In genomic region chr10:88550225-88550624, GRCm38 (mm10) we compare ENCODE assay signal across 17 mouse cellular contexts. TPM values are rescaled to one million over a fixed set of nuclear protein-coding genes. Genes with fewer than 3 reads are reported as not detected.
A peak's percentile ranks its signal among the peaks of the same experiment; 100 is the strongest.
DNase-seq lines count a peak whose midpoint lies in the region; TF ChIP-seq lines count a peak whose summit lies in the region.
"Had no signal": no experiment of that assay in that cellular context is flagged by ENCODE, and none has a peak within 500 bp of the region (broad histone marks: within the 10 kb centered on the region; RNA-seq: fewer than 3 reads in every experiment).

No protein-coding gene starts in this region.

- no peak; the same call in 1 of the 2 replicates for TF ChIP-seq RAD21 in MEL (IDR thresholded peaks at IDR 0.05; ENCODE audit: low read depth, low read length)

- H3K27me3 ChIP-seq in E14TG2a.4 (ENCODE audit: insufficient read depth, low read length) (no peaks in the 10 kb centered on the region), MEL (ENCODE audit: control insufficient read depth in 1 of 2, insufficient read depth in 2 of 2, low read length in 2 of 2) (no peaks in the 10 kb centered on the region; a peak in 1 of 4 replicates)
- H3K27me3 ChIP-seq: hindbrain, embryonic 12.5 days; neural tube, embryonic 13.5 days had no signal

- no peak for TF ChIP-seq POLR2A in MEL (IDR thresholded peaks at IDR 0.05; ENCODE audit: control insufficient read depth in 1 of 2, insufficient read depth in 1 of 2, low read depth in 1 of 2, low read length in 2 of 2, poor library complexity in 1 of 2)

- no peak overlapping the region for H3K9ac ChIP-seq in MEL (ENCODE audit: control insufficient read depth, low read depth, low read length, poor library complexity, severe bottlenecking)
- H3K9ac ChIP-seq: hindbrain, embryonic 12.5 days; neural tube, embryonic 13.5 days had no signal

- peak; percentile 26 for TF ChIP-seq CTCF in layer of hippocampus, adult 2 months (conservative IDR thresholded peaks at IDR 0.05)
- TF ChIP-seq CTCF in E14TG2a.4 (conservative IDR thresholded peaks at IDR 0.05; ENCODE audit: low read length) (peak; percentile 85), MEL (IDR thresholded peaks at IDR 0.05 in 2 of 3, conservative IDR thresholded peaks at IDR 0.05 in 1 of 3; ENCODE audit: control insufficient read depth in 1 of 3, insufficient read depth in 1 of 3, low read depth in 2 of 3, low read length in 3 of 3, poor library complexity in 1 of 3, severe bottlenecking in 1 of 3) (peak; percentile 29 to 40 (median 37); a peak in 5 of 6 replicates)

- H3K4me3 ChIP-seq in layer of hippocampus, adult 2 months: no peak overlapping the region
- H3K4me3 ChIP-seq in E14TG2a.4 (replicated peaks; ENCODE audit: low read length): no peak overlapping the region
- no peak overlapping the region for H3K4me3 ChIP-seq in MEL (ENCODE audit: control insufficient read depth in 1 of 2, insufficient read depth in 1 of 2, low read depth in 2 of 2, low read length in 2 of 2)
- H3K4me3 ChIP-seq: hindbrain, embryonic 12.5 days; neural tube, embryonic 13.5 days had no signal

- H3K9me3 ChIP-seq in E14TG2a.4 (ENCODE audit: low read length) (peaks cover 2% of the 10 kb centered on the region; the same call in 1 of the 2 replicates), MEL (replicated peaks; ENCODE audit: insufficient read depth, low read length) (no peaks in the 10 kb centered on the region)
- H3K9me3 ChIP-seq: G1E; hindbrain, embryonic 12.5 days; neural tube, embryonic 13.5 days had no signal

- H3K4me1 ChIP-seq in E14TG2a.4 (replicated peaks; ENCODE audit: low read depth, low read length): peaks cover 40% of the 10 kb centered on the region
- H3K4me1 ChIP-seq in MEL (ENCODE audit: control insufficient read depth in 1 of 2, insufficient read depth in 2 of 2, low read length in 2 of 2): no peaks in the 10 kb centered on the region
- H3K4me1 ChIP-seq: hindbrain, embryonic 12.5 days; neural tube, embryonic 13.5 days had no signal

- H3K36me3 ChIP-seq in E14TG2a.4 (ENCODE audit: insufficient read depth, low read length) (no peaks in the 10 kb centered on the region), MEL (ENCODE audit: control insufficient read depth in 1 of 2, insufficient read depth in 2 of 2, low read length in 2 of 2) (no peaks in the 10 kb centered on the region)
- H3K36me3 ChIP-seq: G1E; neural tube, embryonic 13.5 days had no signal

- no peak for TF ChIP-seq EP300 in MEL (IDR thresholded peaks at IDR 0.05; ENCODE audit: low read depth in 1 of 2, low read length in 2 of 2)

- H3K27ac ChIP-seq in layer of hippocampus, adult 2 months: no peak overlapping the region
- no peak overlapping the region for H3K27ac ChIP-seq in MEL (ENCODE audit: control insufficient read depth, low read depth, low read length)
- H3K27ac ChIP-seq: hindbrain, embryonic 12.5 days; neural tube, embryonic 13.5 days had no signal

- DNase-seq in layer of hippocampus, adult 2 months (ENCODE audit: low spot score in 2 of 2): no peak
- DNase-seq in layer of hippocampus, postnatal 10 days (ENCODE audit: low spot score in 2 of 2): no peak
- peak; percentile 35 for DNase-seq in MEL (ENCODE audit: low read depth, low spot score)
- peak; percentile 35 for DNase-seq in induced T-regulatory cell, adult 2 months (ENCODE audit: low read depth)
- no peak for DNase-seq in heart, postnatal 4 days
- DNase-seq in urinary bladder, postnatal 10 days (ENCODE audit: low spot score): no peak
- DNase-seq: cerebellum, adult 2 months; gastrocnemius, postnatal 25 days; kidney, postnatal 14 days; lung, adult 18-20 months; lung, postnatal 4 days; right cerebral cortex, postnatal 14 days; thymus, postnatal 36 days had no signal

- no peaks in the 10 kb centered on the region for H3K79me2 ChIP-seq in MEL (ENCODE audit: control insufficient read depth, insufficient read depth, low read length, poor library complexity)

TF ChIP-seq in MEL, 35 proteins besides CTCF, POLR2A, EP300 and RAD21:
- no peak for TF ChIP-seq USF1 (IDR thresholded peaks at IDR 0.05; ENCODE audit: low read depth, low read length)
- TF ChIP-seq SMC3 (IDR thresholded peaks at IDR 0.05; ENCODE audit: low read depth, low read length): peak; percentile 26; the same call in 1 of the 2 replicates

RNA-seq across cellular contexts. Expression of gene Chpt1, which starts 46.4 kb away (rescaled TPM):
- total RNA-seq in layer of hippocampus, adult 2 months (2021): 10 to 100 TPM; 42.2 to 44.9 TPM
- 10 to 100 TPM; 30.4 to 31.4 TPM for total RNA-seq in layer of hippocampus, postnatal 10 days (2021)
- total RNA-seq in MEL (2012; rRNA removed): 9.6 and 11.6 TPM in 2 replicates
- polyA plus RNA-seq in MEL (2012; ENCODE audit: insufficient read depth in 1 of 2, insufficient read length in 2 of 2, low read depth in 1 of 2, low replicate concordance in 2 of 2, missing spikeins in 1 of 2): 10 to 100 TPM in 1 of 2 experiments, not detected in 1; 19.0 TPM
- total RNA-seq in heart, postnatal 4 days (2021): 100 to 1,000 TPM; 104 to 107 TPM

RNA-seq across cellular contexts. Expression of gene Mybpc1, which starts 54.7 kb away (rescaled TPM):
- 1 to 10 TPM in 1 of 2 experiments, under 1 TPM in 1; 0.82 to 1.4 TPM for total RNA-seq in layer of hippocampus, adult 2 months (2021)
- total RNA-seq in layer of hippocampus, postnatal 10 days (2021): 1 to 10 TPM; 1.0 to 1.8 TPM
- not detected in 2 replicates for total RNA-seq in MEL (2012; rRNA removed)
- polyA plus RNA-seq in MEL (2012; ENCODE audit: insufficient read depth in 1 of 2, insufficient read length in 2 of 2, low read depth in 1 of 2, low replicate concordance in 2 of 2, missing spikeins in 1 of 2): not detected
- total RNA-seq in heart, postnatal 4 days (2021): 1 to 10 TPM in 1 of 2 experiments, under 1 TPM in 1; 0.83 to 4.1 TPM
- total RNA-seq: G1E had no signal
- polyA plus RNA-seq: G1E had no signal

Comparison
In these comparisons a context has a peak if more than half of its experiments do, and no peak if none do; other contexts are left out.
1. DNase-seq: peak in MEL (single experiment) and induced T-regulatory cell, adult 2 months (single experiment); none in layer of hippocampus, adult 2 months (0 of 2), layer of hippocampus, postnatal 10 days (0 of 2), heart, postnatal 4 days (single experiment) and urinary bladder, postnatal 10 days (single experiment).
2. CTCF ChIP-seq: peak in every context shown above with its lines; median percentile 85 in E14TG2a.4; 37 in MEL; 26 in layer of hippocampus, adult 2 months.